Mouse (Mus musculus): ENCODE data around the gene Gm11492. TPM values are rescaled to one million over a fixed set of nuclear protein-coding genes. Genes with fewer than 3 reads are reported as not detected.

The Gm11492 gene
- total RNA-seq, 1 experiment from 2014 or later, result not detected

DNA sequence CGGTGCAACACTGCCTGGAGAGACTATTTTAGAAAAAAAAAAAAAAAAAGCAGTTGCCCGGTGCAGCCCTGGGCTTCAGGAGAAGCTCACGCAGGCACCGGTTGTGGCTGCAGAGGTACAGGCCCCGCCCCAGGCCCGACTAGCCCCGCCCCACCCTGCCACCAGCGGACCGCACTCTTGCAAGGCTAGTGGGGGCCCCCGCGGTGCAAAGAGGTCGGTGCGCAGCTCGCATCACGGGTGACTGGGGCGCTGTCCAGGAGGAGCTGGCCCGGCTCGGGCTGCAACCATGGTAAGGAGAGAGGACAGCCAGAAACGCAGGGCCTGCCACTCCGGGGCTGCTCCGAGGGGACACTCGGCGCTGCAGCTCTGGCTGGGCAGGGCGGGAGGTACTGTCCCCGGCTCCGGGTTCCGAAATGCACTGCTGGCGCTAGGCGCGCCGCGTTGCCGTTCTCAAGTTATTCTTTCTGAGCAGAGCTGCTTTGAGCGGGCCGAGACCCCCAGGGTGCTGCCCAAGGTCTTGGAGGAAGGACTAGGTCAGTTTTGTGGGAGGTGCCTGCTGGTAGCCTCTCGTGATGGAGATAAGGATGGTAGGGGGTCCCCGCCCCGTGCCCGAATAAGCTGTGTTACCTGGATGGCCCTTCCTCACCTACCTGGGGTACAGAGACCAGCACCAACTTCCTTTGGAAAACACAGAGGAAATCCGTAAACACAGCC is 12.0 kb downstream of the Gm11492 start:
- ATAC-seq (replicated peaks; ENCODE audit: low read depth, poor library complexity, severe bottlenecking), result peak; percentile 78

DNA sequence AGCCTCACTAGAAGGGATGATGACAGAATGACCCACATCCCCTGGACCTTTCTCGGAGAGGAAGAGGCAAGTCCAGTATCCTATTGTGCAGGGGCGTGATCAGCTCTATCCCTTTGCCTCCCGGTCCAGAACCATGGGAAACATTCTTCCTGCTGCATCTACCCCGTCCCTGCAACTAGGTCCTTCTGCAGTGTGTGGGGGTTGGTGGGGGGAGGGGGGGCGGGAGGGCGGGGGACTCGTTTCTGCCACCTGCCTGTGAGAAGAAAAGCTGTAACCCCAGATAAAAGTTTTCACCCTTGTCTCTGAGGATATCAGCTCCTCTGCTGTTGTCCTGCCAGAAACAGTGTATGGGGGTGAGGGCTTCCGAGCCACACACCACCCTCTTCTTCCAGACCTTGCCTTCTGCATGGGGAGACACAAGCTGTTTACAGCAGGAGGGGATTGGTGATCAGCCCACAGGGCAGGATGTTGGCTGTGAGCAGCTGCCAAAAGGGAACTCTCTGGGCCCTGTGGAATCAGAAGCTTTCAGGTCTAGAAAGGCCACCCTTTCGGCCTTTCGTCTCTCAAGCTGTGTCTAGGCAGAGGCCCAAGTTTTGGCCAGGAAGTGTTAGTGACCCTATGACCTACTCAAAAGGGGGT is 12.6 kb downstream of the Gm11492 start:
- ATAC-seq (replicated peaks; ENCODE audit: low read depth, poor library complexity, severe bottlenecking), result peak; percentile 33

DNA sequence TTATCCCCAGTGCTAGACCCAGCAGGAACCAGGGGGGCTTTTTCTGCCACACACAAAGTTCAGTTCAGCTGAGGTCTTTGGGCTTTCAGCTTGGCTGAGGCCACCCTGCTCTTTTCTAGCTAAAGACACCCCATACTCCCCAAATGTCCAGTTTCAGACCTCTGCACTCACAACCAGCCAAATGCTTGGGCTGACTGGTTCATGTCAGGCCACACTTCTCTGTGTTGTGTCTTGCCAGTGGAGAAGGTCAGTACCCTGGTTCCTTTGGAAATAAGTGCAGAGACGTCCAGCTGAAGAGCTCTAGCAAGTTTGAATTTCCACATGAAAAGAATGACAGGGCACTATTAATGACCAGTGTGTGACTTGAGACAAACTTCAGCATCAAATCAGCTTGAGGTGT is 13.3 kb downstream of the Gm11492 start:
- ATAC-seq (replicated peaks; ENCODE audit: low read depth, poor library complexity, severe bottlenecking), result no peak

DNA sequence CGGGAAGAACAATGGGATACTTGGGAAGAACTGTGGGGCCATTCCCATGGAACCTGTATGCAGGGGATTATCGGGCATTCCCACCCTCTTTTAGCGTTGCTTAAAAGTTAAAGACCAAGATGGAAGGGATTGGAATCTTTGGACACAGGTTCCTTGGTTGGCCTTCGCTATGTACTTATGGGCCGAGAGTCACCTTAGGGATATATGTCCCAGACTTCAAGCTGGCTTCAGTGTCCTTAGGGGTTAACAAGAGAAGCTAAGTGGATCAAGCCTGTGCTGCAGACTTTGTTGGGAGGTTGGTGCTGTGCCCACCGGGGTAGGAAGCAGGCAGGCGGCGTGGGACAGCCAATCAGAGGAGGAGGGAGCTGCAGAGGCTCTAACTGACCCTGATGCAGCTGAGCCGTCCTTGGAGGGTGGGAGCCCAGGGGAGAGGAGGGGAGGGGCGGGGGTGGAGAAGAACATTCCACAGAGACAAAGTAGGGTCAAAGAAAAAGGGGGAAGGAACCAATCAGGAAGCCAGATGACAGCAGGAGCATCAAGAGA is 14.2 kb downstream of the Gm11492 start:
- ATAC-seq (replicated peaks; ENCODE audit: low read depth, poor library complexity, severe bottlenecking), result no peak

DNA sequence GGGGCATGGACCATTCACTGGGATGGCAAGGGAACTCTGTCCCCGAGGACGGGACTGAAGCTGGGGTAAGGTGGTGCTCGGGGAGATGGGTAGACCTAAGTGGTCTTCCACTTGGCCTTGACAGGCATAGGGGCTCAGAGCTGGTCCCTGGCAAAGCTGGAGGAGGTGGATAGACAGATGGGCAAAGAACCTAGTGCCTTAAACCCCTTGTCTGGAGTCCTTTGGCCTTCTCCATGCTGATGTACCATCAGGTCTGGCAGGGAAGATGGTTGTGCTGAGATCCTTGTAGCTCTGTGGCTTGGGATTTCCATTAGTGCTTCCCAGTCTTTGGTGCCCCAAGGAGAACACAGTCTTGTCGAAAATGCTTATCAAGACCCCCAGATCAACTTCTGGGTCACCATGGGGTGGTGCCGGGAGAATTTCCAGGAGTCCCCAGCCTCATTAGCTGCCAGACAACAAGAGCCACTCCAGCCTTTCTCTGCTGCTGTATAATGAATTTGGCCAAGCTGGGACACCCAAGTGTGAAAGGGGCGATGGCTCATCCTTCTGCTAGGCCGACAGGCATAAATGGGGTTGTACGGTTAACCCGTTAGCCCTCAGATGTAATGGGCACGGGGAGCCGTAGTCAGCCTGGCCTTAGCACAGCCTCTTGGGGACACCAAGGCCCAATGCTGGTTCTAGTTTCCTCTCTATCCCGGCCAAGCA is 14.9 kb downstream of the Gm11492 start:
- ATAC-seq (replicated peaks; ENCODE audit: low read depth, poor library complexity, severe bottlenecking), result no peak

DNA sequence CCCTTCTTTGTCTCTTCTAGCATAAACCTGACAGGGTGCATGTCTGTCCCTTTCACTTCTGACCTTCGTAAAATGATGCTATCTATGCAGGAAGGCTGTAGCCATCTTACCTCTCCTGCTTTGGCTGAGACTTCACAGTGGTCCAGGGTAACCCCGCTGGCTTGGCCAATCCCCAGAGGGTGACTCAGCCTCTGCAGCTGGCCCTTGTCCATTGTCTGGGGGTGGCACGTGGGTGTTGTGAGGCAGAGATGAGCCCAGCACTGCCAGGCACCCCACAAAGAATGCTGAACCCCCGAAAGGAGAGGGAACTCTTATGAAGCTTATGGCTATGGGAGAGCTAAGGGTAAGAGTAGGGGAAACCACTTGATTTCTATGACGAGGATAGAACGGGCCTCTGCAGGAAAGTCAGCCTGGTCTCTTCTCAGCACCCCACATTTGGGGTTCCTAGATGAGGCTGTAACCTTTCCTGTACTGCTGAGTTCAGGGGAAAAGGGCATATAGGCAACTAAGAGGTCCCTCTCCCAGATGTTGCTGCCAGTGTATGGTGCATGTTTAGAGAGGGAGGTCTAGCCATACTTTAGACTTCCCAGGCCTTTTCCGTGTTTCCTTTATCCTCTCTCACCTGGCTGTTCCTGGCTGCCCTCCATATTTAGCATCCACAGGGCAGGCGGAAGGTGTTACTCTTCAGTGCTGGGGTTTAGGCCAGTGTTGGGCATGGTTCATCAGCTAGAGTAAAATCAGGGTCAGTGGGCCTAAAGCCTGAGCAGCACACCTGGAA is 15.7 kb downstream of the Gm11492 start:
- ATAC-seq (replicated peaks; ENCODE audit: low read depth, poor library complexity, severe bottlenecking), result no peak

DNA sequence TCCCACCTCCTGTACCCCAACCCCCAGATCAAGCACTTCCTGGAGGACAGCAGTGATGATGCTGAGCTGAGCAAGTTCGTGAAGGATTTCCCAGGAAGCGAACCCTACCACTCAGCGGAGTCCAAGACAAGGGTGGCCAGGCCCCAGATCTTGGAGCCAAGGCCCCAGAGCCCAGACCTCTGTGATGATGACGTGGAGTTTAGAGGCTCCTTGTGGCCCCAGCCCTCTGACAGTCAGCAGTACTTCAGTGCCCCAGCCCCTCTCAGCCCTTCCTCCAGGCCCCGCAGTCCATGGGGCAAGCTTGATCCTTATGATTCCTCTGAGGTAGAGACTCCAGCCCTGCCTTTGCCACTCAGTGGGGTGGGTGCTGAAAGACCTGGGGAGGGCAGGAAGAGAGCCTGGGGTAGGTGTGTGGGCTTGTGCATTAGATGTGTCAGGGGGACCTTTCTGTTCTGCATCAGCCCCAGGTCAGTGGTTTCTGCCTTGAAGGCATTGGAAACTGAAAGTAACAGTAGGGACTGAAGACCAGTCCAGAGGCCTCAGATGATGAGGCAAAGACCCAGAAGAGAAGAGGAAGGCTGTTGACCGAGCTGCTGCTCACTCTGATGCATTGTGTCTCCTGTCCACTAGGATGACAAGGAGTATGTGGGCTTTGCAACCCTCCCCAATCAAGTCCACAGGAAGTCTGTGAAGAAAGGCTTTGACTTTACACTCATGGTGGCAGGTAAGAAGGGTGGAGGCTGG is 17.0 kb downstream of the Gm11492 start:
- ATAC-seq (replicated peaks; ENCODE audit: low read depth, poor library complexity, severe bottlenecking), result no peak

DNA sequence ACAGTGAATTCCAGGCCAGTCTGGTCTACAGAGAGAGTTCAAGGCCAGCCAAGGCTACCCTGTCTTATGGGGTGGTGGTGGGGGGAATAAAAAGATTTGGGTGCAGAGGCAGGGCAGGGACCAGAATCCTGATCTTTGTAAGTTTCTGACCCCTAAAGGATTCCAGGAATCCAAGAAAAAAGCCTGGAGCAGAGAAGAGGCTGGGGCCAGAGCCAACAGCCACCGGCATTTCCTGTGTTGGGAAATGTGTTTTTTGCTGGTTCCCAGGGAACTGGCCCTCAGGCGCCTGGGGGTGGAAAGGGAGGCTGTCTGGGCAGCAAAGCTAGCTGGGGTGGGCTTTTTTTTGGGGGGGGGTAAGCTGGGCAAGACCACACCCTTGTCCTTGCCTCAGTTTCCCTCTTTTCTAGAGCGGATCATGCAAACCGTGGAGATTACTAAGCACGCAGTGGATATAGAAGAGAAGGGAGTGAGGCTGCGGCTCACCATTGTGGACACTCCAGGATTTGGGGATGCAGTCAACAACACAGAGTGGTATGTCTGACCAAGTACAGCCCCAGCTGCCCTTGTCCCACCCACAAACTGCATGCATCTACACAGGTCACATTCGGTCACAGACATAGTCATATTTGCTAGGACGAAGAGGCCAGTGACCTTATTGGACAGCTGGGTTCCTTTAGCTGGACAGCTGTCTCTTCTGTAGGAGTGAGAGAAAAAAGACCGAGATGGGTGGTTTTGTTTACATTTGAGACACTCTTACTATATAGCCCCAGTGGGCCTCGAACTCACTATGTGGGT is 18.5 kb downstream of the Gm11492 start:
- no peak for ATAC-seq (replicated peaks; ENCODE audit: low read depth, poor library complexity, severe bottlenecking)

DNA sequence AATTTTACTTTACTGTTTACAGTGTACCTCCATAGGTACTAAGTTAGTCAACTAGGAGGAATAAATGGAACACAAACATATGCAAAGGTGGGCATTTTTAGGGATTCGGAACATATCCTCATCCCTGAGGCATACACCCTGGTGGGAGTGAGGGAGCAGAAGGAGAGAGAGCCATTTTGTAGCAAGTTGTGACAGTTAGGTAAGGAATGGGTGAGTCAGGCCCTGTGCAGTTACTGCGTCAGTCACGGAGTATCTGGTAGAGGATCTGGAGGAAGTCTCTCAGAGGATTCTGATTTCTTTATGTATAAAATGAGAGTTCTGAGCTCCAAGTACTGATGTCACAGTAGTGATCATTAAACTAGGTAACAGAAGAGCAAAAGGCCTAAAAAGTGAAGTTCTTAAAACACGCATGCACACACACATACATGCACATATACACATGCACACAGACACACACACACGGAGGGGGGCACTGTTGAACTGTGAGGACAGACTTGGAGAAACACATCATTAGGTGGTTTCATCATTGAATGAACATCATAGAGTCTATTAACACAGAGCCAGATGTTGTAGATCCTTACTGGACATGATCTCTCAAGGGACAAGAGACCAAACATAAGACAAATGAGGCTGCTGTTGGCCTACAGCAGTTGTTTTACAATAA is 20.9 kb downstream of the Gm11492 start:
- no peak for ATAC-seq (replicated peaks; ENCODE audit: low read depth, poor library complexity, severe bottlenecking)

DNA sequence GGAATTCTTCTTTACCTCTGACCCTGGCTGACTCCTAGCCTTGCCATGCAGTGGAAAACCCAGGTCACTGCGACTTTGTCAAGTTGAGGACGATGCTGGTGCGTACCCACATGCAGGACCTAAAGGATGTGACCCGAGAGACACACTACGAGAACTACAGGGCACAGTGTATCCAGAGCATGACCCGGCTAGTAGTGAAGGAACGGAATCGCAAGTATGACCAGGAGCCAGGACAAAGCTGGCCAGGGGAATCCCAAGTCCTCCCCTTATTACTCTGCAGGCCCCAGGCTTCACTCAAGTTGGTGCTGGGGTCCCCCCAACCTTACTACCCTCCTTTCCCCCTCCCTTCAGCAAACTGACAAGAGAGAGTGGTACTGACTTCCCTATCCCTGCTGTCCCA is 23.2 kb downstream of the Gm11492 start:
- ATAC-seq (replicated peaks; ENCODE audit: low read depth, poor library complexity, severe bottlenecking), result no peak

DNA sequence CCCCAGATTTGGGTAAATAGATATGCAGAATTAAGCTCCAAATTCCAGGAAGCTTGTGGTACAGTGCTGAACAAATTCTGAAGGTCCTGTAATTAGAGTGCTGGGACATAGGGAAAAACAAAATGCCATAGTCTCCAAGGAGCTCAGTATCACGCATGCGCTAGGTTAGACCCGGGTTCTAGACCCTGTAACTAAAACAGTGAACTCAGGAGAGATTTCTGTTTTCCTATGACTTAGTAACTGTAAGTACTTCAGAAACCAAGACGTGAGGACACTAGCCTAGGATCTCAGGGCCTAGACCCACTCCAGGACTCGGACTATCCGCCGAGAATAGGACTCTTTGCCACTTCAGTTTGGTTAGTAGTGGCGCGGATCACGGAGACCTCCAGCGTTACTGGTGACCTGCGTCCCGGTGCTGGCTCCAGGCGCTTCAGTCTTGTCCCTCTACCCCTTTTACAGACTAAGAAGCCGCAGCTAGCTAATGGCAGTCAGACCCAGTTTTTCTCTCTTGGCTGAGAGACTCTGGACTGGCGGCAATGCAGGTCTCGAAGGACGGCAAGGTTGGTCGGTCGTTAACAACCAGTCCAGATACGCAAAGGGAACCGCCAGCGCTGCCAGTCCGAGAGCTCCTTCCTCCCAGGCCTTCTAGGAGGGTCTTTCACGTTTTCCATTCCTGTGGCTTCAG is 24.5 kb downstream of the Gm11492 start:
- no peak for ATAC-seq (replicated peaks; ENCODE audit: low read depth, poor library complexity, severe bottlenecking)

DNA sequence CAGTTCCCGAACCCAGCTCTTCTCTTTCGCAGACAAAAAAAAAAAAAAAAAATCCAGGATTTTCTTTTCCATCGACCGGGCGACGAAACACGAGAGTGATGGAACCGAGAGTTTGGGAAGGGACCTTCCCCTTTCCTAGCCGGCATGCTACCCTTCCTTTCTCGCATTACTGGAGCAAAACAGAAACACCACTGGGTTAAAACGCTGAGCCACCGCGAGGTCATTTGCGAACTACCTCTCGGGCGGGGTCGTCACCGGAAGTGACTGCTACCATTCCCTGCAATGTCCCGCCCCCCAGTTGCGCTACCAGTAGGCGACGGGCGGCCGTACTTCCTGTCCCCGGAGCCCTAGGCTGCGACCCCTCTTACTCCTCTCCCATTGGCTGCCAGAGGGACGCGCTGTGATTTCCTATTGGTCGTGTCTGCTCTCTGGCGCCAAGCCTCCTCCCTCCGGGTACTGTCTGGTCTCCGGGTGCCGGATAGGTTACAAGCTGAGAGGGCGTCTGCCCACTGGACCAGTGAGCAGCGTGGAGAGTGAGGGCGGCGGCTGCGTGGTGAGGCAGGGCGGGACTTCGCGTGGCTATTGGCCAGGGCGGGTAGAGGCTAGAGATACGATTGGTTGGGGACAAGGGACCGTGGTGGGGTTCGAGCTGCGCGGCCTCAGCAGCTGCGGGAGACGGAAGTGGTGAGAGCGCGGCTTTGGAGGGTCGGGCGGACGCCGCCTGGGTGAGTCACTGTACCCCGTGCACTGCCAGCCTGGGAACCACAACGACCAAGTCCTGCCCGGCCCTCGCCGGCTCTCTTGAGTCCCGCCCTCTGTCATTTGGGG is 25.3 kb downstream of the Gm11492 start, which contains the start of gene Mtmr4:
Gene Mtmr4, plus strand, starts transcription at position 637 of the 828 bp plus-strand sequence.
- peak; percentile 85 for ATAC-seq (replicated peaks; ENCODE audit: low read depth, poor library complexity, severe bottlenecking)

DNA sequence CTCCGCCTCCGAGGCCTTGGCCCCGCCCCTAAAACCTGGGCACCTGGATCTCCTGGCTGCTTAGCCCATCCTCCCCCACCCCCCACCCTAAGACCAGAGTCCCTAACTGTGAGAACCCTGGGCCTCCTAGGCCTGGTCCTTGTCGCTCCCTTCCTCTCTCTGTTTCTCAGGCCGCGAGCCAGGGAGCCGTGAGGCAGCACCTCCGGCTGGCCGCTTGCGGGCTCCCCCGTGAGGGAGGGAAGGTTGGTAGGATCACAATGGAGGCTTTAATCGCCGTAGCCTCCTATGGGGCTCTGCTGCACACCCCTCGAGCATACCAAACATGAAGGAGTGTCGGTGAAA is 25.9 kb downstream of the Gm11492 start:
- ATAC-seq (replicated peaks; ENCODE audit: low read depth, poor library complexity, severe bottlenecking), result no peak

DNA sequence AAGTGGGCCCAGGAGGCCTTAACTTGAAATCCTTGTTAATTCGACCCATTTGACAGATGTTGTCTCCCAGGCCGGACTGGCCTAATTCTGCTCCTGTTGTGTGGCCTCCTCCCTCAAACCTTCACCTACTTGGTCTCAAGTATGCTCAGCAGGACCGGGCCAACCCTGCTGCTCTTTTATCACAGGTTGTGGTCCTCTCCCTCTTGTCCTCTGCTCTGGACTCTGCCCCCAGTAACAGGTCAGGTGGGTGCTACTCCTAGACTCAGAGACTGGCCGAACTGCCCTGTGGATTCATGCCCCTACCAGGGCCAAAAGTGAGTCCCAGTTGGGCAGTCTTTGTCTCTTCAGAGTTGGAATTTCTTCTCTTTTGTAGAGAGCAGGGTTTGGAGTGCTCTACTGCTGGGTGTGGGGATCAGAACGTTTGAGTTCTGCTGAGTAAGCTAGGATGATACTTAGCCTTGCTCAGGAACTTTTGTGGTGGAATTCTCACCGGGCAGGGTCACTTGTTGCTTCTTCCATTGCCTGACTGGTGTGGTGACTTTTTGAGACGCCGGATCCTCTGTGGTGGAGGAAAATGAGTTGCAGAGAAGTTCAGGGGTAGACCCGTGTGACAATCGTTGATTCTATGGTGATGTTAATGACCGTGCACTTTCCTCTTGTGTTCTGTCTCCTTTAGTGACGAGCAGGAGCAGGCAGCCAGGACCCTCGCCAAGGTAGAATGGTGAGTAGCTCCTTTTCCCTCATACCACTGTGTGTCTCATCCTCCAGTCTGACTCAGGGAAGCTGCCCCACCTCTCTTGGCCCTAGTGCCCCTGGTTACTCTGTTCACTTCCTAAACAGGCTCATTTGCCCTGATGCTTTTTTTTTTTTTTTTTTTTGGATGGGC is 26.5 kb downstream of the Gm11492 start:
- no peak for ATAC-seq (replicated peaks; ENCODE audit: low read depth, poor library complexity, severe bottlenecking)

DNA sequence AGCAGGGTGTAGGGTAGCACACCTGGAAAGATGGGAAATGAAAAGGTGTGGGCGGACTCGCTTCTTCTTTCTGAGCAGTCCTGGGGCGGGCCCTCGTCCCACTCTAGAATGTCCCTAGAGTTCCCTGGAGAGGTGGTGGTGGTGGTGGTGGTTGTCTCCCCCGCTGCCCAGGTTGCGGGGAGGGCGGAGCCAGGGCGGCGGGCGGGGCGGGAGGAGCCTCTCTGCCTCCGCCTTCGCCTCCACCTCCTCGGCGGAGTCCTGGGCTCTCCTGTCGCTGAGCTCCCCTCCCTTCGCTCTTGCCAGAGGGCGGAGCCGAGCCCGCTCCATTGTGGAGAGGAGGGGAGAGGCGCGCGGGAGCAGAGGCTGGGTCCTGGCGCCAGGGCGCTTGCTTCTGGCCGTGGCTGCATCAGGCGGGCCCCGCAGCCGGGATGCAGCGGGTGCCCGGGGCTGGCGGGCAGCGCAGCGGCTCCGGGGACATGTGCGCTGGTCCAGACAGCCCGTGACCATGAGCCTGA is 28.9 kb downstream of the Gm11492 start:
- peak; percentile 30 for ATAC-seq (replicated peaks; ENCODE audit: low read depth, poor library complexity, severe bottlenecking)

DNA sequence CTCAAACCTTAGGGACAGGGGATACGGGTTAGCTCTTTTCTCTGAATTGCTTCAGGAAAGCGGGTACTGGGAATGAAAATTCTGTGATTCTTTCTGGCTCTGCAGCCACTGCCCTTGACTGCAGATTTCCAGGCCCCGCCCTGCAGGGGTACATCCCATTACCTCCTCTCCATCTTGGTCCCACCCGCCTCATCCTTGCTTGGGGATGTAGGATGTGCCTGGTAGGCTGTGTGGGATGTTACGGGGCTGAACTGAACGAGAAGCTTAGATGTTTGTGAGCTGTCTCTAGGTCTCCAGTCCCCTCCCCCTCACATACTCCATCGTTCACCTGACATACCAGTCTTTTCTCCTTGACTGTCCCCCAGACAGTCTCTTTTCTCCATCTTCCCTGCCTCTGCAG is 29.5 kb downstream of the Gm11492 start:
- no peak for ATAC-seq (replicated peaks; ENCODE audit: low read depth, poor library complexity, severe bottlenecking)
